Mouse (Mus musculus) cortical plate, adult 2 months (tissue): ENCODE measurements around the gene Slc35c1.

Experiments
- CTCF ChIP-seq: fragments of 200-500 bp; IDR thresholded peaks from 2 replicates; pipeline ENCODE4 v1.5.1; 2011; ENCODE audit warnings: mild to moderate bottlenecking, control low read depth, low read length; ENCODE audit not compliant: insufficient read depth; ENCODE audit errors: extremely low read depth
- POLR2A ChIP-seq: fragments of 200-500 bp; IDR thresholded peaks from 2 replicates; pipeline ENCODE4 v1.6.1; 2011; ENCODE audit warnings: mild to moderate bottlenecking, low read length, control low read depth; ENCODE audit not compliant: insufficient read depth; ENCODE audit errors: extremely low read depth

GRCm38 (mm10) chr2:92459921-92460707, at the start of gene Slc35c1:
- TF ChIP-seq CTCF: no peak
- no peak for TF ChIP-seq POLR2A
